Mouse (Mus musculus): ENCODE results near the gene Zfp787. TPM values are rescaled to one million over a fixed set of nuclear protein-coding genes. Genes with fewer than 3 reads are reported as not detected.
"Not testable (repeated sequence)": the region's sequence is repeated elsewhere in the genome, so short reads cannot be mapped to it uniquely, and the experiment has no call there.

Zfp787 gene
- polyA plus RNA-seq, 1 experiment from 2014 or later: 22.5 TPM

- WGBS: 50% methylated on average over 1 of the region's 1 CpGs
- not testable (repeated sequence) for H3K36me3 ChIP-seq (ENCODE audit: control insufficient read depth, insufficient read depth); H3K4me1 ChIP-seq (ENCODE audit: control insufficient read depth, insufficient read depth, low read length); H3K4me3 ChIP-seq (ENCODE audit: low read length); H3K9ac ChIP-seq (ENCODE audit: low read length); H3K27me3 ChIP-seq (ENCODE audit: control insufficient read depth, insufficient read depth, low read length); H3K27ac ChIP-seq (ENCODE audit: low read length); ATAC-seq (replicated peaks; ENCODE audit: extremely low read depth, insufficient read depth, low FRiP score); H3K4me2 ChIP-seq (ENCODE audit: low read depth, low read length); H3K9me3 ChIP-seq (replicated peaks; ENCODE audit: control insufficient read depth, low read length)
Measured at GRCm38 (mm10) chr7:6121128-6121527, 34.7 kb downstream of the Zfp787 start.

GRCm38 (mm10) chr7:6120104-6120503 is 35.7 kb downstream of the Zfp787 start:
- H3K27ac ChIP-seq (ENCODE audit: low read length); H3K36me3 ChIP-seq (ENCODE audit: control insufficient read depth, insufficient read depth); H3K27me3 ChIP-seq (ENCODE audit: control insufficient read depth, insufficient read depth, low read length); H3K4me1 ChIP-seq (ENCODE audit: control insufficient read depth, insufficient read depth, low read length); H3K4me3 ChIP-seq (ENCODE audit: low read length); ATAC-seq (replicated peaks; ENCODE audit: extremely low read depth, insufficient read depth, low FRiP score); H3K4me2 ChIP-seq (ENCODE audit: low read depth, low read length); H3K9me3 ChIP-seq (replicated peaks; ENCODE audit: control insufficient read depth, low read length); H3K9ac ChIP-seq (ENCODE audit: low read length): not testable (repeated sequence)
- 80% methylated on average over 2 of the region's 2 CpGs for WGBS

- no peaks in the 10 kb centered on the region for H3K4me1 ChIP-seq (ENCODE audit: control insufficient read depth, insufficient read depth, low read length)
- no peaks in the 10 kb centered on the region for H3K9me3 ChIP-seq (replicated peaks; ENCODE audit: control insufficient read depth, low read length)
- no peak overlapping the region for H3K4me2 ChIP-seq (ENCODE audit: low read depth, low read length)
- no peak overlapping the region for H3K9ac ChIP-seq (ENCODE audit: low read length)
- H3K4me3 ChIP-seq (ENCODE audit: low read length): no peak overlapping the region
- no peaks in the 10 kb centered on the region for H3K36me3 ChIP-seq (ENCODE audit: control insufficient read depth, insufficient read depth)
- no peak overlapping the region for H3K27ac ChIP-seq (ENCODE audit: low read length)
- 59% methylated on average over 3 of the region's 3 CpGs for WGBS
- no peak for ATAC-seq (replicated peaks; ENCODE audit: extremely low read depth, insufficient read depth, low FRiP score)
- no peaks in the 10 kb centered on the region for H3K27me3 ChIP-seq (ENCODE audit: control insufficient read depth, insufficient read depth, low read length)
Measured at GRCm38 (mm10) chr7:6119501-6119900, 36.3 kb downstream of the Zfp787 start.

Other genes with a start within 250 kb of the Zfp787 start
- not detected in 2 replicates for gene Vmn1r65, start 145.0 kb downstream of the Zfp787 start, polyA plus RNA-seq (2015; fragmentation: Nextera tagmentation; extraction: Ambion mirVana)
- gene Nlrp4c, start 110.8 kb downstream of the Zfp787 start, polyA plus RNA-seq (2015; fragmentation: Nextera tagmentation; extraction: Ambion mirVana): not detected in 2 replicates
- 34.4 and 35.4 TPM in 2 replicates for gene Zfp444, start 16.2 kb upstream of the Zfp787 start, polyA plus RNA-seq (2015; fragmentation: Nextera tagmentation; extraction: Ambion mirVana)
- not detected in 2 replicates for gene Galp, start 41.1 kb upstream of the Zfp787 start, polyA plus RNA-seq (2015; fragmentation: Nextera tagmentation; extraction: Ambion mirVana)
- not detected in 2 replicates for gene Zscan5b, start 66.3 kb upstream of the Zfp787 start, polyA plus RNA-seq (2015; fragmentation: Nextera tagmentation; extraction: Ambion mirVana)
- gene Epp13, start 96.7 kb upstream of the Zfp787 start, polyA plus RNA-seq (2015; fragmentation: Nextera tagmentation; extraction: Ambion mirVana): not detected in 2 replicates
- gene Zfp667, start 130.6 kb upstream of the Zfp787 start, polyA plus RNA-seq (2015; fragmentation: Nextera tagmentation; extraction: Ambion mirVana): 4.9 and 5.1 TPM in 2 replicates
- 3.2 and 4.5 TPM in 2 replicates for gene Zfp583, start 175.3 kb upstream of the Zfp787 start, polyA plus RNA-seq (2015; fragmentation: Nextera tagmentation; extraction: Ambion mirVana)
- 1.0 and 1.5 TPM in 2 replicates for gene Gm3854, start 187.8 kb upstream of the Zfp787 start, polyA plus RNA-seq (2015; fragmentation: Nextera tagmentation; extraction: Ambion mirVana)
- 1.0 and 1.8 TPM in 2 replicates for gene Zfp78, start 207.3 kb upstream of the Zfp787 start, polyA plus RNA-seq (2015; fragmentation: Nextera tagmentation; extraction: Ambion mirVana)
- 7.6 and 9.5 TPM in 2 replicates for gene Zfp28, start 227.3 kb upstream of the Zfp787 start, polyA plus RNA-seq (2015; fragmentation: Nextera tagmentation; extraction: Ambion mirVana)
- gene Smim17, start 242.7 kb upstream of the Zfp787 start, polyA plus RNA-seq (2015; fragmentation: Nextera tagmentation; extraction: Ambion mirVana): 0.20 TPM in 1 of 2 replicates, not detected in the other